Mouse (Mus musculus) forelimb bud, embryonic 11.5 days (tissue): ENCODE data around the gene Stra8.

Experiments
- DNase-seq: peaks from one replicate; pipeline ENCODE4 v3.0.0-alpha.2; 2012; ENCODE audit warnings: low read depth, low spot score

The Stra8 gene

DNA sequence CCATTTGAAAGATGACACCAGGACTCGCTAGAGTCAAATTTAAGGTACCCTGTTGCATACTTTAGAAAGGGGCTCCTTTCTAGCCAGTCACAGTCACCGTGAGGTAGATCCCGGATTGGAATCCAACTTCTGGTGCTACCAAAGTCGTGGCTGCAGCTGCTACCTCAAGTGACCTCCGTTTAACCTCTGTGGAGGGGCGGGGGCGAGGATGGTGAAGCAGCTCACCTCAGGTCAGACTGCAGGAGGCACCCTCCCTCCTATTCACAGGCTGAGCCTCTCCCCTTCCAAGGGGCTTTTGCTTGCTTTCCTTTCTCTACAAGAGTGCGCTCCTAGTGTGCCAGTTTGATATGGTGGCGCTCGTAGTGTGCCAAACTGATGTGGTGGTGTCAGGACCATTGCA, at the start of gene Stra8:
TSS of gene Stra8 (plus strand) at position 208 of the 400 bp plus-strand sequence.
- DNase-seq, result no peak

DNA sequence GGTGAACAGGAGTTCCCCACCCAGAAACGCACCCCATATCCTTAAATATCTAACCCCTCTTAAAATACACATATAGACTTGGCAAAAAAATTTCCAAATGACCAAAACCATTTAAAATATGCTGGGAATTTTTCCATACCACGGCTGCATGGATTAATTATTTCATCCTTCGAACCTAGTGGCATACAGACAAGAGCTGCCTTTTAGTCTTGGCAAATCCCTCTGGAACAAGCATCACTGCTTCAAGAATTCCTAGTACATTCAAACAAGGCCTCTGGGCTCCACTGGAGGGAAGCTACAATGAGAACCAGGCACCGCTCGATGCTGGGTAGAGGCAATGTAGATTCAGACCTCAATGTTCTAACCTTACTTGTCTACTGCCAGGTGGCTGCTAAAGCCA, 49.2 kb upstream of the Stra8 start:
- DNase-seq, result no peak

DNA sequence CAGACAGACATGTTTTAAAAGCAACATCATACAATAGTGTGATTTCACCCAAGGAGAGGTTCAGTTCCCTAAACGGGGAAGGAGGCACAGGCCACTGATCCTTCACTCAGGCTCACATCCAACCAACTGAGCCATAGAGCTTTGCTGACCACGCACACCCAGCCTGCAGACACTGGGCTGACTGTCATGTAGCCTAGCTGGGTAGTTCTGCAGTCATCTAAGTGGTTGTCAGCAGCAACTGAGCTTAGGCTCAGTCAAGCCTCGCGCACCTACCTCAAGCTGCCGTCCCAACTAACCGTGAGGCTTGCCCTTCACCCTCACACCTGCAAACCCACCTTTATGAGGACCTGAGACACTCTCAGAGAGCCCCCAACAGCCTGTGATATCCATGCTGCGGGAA, 48.0 kb upstream of the Stra8 start:
- DNase-seq, result no peak

DNA sequence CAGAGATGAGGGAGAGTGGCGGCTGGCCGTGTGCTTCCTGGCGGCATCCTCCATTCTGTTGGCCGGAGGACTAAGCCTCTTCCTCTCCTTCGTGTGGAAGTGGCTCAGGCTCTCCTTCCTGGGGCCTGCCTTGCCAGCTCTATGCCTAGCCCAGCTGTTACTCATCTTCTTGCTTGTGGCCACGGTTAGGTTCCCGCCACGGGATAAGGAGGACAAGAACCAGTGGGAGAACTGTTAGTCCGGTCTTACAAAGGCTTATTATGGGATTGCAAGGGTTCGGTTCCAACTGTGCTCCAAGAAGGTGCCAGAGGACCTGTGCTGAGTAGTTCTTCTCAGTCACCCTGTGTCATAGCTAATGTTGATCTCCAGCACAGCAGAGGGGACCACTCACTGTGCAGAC, 47.1 kb upstream of the Stra8 start:
- DNase-seq, result no peak

DNA sequence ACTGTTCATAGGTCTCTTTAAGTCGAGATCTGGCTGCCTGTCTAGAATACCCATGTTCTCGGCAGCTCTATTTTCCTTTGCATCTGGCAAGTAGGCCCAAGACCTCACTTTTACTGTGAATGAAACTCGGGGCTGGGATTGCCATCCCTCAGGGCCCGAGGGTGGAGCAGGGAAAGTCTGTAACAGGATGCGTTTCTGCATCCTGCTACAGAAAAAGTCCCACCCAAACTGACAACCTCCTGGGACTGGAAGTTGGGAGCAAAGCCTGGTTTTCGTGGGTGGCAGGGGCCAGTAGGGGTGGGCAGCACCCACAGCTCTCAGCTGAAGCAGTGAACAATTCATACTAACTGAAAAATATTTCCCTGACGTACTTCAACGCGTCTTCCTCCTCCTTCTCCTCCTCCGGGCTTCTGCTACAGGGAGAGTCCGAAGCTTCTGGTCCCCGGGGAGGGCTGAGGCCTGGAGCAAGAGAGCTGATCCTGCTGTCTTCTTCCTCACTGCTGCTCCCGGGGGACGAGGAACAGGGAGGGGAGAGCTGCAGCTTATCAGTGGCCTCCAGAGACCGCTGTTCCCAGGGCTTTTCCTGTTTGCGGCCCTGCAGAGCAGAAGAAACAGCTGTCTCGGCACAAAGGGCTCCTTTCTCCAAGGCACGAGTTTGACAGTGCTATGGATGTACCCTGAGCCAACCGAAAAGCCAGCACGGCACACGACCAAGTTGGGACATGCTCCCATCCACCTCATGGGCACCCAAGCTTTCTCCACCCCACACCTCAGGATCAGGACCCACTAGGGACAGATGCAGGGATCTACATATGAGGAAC, 45.7 kb upstream of the Stra8 start:
- no peak for DNase-seq

DNA sequence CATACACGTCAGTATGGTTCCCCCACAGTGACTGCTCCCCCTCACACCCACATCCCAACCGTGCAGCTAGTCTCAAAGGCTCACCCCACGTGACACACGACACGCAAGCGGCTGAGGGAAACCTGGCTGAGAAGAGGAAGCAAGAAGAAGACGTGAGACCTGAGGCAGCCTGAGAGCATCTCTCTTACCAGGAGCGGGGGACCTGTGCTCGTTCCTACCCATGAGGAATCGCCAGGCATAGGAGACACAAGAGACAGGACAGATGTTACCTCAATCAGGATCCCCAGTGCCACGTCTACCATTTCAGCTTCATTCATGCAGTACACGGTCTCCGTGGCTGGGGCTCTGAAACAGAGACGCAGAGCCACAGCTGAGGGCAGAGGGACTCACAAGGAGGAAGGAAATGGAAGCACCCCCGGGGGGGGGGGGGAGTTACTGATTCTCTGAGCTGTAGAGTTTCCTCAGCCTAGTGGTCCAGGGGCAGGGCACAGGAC, 44.6 kb upstream of the Stra8 start:
- DNase-seq, result no peak

DNA sequence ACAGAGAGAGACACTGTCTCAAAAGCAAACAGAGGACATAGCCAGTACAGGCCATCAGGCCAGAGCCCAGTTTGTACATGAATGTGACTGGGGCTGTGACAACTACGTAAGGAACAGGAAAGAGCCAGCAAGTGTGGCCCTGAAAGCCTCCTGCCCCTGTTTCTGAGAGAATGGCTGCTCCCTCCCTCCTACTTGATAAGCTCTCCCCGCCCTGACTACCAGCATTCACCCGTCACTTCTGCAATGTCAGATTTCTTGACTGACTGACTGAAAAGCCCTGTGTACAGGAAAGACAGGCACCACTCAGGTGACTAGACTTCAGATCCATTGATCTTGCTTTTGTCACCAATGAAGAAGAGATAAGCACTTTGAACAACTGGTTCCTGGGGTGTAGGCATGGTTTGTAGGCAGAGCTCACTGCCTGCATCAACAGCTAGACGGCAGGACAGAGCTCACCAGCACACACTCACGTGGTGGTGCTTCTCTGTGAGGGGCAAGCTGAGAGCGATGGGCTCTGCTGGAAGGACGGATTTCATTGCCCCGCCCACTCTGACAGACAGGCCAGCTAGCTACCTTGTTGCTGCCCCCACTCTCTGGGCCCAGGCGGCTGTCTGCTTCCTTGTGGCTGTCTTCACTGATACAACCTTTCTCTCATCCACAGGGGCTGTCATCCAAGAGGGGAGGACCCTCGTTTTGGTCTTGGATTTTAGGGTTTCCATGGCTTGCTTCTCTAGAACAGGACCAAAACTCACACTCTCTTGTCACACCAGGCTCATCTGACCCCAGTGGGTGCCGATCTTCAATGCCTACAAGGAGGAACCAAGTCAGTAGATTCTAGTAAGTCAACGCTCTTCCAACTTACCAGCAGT, 43.8 kb upstream of the Stra8 start:
- no peak for DNase-seq

DNA sequence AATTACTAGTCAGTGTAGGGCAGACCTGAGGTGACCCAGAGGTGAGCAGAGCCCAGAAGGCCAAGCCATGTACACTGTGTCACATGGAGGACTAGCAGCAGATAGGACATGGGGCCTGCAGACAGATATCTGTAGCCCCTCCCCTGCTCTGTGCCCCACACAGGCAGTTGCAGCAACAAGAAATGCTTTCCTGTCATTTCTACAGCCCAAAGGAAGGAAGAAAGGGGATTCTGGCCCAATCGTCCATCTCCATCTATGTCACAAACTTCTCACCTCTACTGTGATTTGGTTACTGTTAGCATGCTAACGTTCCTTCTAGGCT, 43.2 kb upstream of the Stra8 start:
- DNase-seq, result no peak

DNA sequence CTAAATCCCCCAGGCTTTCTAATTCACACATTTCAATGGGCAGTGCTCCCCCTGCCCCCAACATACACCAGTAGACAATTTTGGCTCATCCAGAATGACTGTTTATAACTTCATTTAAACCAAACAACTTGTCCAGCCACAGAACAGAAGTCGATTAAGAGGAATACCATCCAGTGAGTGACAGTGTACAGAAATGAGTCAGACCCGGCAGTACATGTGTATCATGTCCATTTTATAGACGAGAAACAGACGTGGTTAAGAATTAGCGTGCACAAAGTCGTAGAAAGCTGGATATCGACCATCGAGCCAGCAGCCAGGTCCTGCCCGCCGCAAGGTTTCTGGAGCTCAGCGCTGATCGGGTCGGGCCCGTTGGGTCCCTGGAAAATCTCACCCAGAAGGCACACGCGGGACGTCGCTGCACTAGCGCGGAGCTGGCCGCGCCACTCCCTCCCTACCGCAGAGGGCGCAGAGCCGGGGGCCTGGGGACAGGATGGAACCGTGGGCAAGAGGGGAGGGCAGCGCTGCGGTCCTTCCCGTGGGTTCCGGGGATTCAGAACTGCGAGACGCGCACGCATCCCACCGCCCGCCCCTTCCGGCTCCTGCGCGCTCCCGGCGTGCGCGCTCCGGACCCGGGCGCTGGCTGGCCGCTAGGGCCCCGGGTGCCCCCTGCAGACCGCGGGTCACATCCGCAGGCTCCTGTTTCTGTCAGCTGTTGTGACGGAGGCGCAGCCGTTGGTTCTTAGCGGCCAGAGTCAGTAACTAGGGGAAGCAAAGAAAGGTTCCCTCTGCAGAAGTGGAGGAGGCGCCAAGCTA, 42.2 kb upstream of the Stra8 start, which contains the start of gene Cyren:
TSS of gene Cyren (minus strand) at position 552 of the 813 bp plus-strand sequence.
- DNase-seq, result peak; percentile 93

DNA sequence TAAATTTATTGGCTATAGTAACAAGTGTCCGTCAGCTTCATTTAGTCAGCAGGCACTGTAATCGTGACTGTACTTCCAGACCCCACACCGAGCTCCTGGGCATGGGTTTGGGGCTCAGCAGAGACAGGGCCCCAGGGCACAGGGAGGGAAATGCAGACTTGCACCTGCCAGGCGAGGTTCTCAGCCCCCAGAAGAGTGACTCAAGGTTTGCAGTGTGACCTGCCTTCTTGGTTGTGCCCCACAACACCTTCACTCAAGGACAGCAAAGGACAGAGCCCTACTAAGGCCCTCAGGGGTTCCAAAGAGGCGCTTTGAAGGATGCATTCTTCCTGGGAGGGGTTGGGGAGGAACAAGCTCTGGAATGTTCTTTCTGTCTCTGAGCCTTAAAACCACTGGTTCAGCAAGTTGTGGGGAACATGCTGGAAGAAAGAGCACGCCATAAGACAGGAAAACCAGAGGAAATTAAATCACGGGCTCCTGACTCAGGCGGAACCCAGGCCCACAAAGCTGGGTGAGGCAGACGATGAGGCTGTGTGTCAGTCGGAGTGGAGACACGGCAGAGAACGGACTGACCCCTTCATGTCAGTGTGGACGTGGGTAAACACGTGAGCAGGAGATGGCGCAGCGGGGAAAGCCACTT, 40.7 kb upstream of the Stra8 start:
- no peak for DNase-seq

DNA sequence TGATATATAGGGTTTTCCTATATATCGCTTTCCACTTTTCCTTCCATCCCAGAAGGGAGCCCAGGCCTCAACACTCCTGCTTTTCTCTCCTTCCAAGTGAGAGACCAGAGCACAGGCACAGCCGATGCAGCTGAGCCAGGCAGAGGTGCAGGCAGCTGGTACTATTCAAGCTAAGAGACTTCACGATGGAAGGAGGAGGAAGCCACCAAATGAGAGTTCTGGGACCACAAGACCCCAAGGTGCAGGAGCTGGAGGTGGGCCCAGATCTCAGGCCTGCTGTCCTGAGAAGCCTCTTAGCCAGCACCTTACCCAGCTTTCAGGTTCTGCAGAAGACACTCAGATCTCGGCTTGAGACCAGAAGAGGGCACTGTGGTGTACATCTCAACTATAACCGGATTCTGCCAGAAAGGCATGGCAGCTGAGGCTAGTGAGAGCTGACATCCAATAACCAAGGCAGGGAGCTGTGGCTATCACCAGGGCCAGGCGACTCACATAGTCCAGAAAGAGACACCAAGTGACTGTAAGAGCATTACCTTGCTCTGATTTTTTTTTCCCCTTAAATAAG, 40.0 kb upstream of the Stra8 start:
- no peak for DNase-seq

DNA sequence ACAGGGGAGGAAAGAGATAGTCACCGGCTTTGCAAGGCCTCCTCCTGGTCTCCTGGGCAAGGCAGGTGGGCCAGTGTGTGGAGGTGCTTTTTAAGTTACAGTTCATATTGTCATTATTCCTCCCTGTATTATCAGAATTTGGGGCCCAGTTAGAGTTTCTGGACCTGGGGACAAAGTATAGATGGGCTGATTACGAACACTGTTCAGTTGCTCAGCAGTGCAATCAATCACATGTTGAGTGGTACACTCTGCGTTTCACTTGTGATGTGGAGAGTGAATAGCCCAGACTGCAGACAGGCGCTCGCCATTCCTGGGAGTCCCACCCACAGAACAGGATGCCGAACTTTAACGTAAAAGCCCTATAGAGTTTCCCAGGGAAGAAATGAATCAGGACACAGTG, 35.2 kb upstream of the Stra8 start:
- no peak for DNase-seq

DNA sequence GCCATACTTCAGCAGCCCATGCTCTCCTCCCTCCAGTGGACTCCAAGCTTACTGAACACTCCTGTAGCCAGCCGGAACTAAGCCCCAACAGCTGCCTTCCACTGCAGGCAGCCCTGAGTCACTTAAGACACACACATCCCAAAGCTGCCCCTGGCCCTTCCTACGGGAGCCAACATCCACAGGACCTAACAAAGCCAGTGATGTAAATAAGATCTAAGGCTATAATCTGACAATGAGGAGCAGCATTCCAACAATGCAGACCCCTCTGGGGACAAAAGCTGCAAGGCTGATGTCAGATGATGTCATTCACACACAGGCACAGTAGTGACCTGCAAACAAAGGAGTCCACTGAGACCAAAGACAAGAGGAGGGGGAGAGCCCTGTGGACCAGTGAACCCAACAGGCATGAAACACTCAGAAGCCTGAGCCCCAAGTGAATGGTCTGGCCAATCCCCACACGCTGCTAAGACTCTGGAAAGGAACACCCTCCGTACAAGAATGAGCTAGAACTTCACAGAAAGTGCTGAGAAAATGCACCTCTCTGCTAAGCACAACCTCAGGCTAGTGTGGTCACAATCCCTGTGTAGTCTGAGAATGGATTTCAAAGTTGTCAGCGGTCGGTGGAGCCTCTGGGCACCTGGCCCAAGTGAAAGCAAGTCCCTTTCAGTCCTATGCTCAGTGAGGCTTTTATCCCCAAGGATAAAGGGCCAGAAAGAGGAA, 32.7 kb upstream of the Stra8 start:
- DNase-seq, result no peak

DNA sequence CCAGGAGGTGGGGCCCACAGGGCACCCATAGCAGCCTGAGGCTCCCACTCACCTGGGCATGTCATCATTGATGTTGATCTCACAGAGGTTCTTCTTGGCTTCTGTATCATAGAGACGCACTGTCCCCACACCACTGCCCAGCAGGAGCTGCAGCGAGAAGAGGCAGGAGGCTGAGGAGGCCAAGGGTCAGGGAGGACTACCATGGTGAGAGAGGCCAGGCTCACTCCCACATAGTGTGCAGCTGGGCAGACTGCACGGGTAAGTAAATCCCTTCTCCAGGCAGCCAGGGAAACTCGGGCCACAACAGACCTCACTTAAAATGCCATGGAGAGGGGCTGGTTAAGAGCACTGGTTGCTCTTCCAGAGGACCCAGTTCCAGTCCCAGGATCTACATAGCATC, 30.8 kb upstream of the Stra8 start:
- DNase-seq, result no peak

DNA sequence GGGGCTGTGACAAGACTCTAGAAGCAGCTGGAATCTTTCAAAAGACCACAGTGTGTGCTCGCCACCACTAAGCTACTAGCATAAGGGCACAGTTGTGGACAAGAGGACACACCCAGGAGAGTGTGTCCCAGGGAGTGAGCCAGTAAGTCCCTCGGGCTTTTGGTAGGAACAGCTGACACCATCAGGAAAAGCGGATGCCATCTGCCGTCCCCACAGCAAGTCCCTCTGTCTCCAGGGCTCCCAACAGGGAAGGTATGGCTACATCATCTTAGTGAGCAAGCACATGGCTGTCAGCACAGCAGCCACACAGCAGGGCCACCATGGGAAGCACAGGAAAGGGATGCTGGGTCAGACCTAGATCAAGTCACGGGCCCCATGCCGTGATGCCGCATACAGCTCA, 24.4 kb upstream of the Stra8 start:
- DNase-seq, result no peak

DNA sequence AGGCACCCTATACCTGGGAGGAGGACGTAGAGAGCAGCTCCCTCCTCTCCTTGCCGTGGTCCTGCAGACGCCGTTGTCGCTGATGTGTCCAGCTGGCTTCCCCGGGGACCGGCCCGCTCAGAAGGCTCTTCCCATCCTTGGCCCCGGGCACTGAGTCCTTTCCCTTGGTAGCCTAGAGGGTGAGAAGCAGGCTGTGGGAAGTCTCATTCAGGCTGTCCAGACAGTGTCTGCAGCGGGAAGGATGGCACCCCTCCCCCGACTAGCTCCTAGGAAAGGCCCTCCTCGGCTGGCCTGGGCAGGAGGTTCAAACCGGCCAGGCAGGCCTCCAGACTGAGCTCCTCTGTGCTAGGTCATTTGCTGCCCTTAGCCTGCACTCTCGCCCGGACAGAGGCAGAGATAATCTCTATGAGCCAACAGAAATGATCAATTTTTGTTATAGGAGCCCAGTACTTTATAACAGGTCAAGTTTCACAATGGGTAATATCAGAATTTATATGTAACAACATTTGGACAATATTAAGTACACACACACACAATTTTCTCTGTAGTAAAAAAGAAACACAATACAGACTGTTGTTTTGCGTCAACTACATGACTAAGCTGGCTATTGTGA, 23.7 kb upstream of the Stra8 start:
- no peak for DNase-seq

DNA sequence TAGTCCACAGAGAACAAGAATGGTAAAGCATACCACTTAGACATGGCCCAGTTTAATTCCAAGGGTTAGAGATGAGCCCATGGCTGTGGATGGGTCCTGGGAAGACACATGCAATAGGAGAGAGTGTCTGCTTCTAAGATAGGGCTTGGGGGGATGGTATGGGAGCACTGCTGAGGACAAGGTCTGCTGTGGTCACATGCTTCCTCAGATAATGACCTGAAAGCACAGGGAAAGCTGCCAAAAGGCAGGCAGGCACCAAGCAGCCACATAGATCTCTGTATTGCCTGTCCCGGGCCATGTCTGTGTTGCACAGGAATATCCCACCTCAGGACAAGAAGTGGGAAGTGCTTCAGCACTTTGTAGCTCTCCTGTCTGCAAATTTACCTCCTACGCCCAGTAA, 20.8 kb upstream of the Stra8 start:
- DNase-seq, result no peak

DNA sequence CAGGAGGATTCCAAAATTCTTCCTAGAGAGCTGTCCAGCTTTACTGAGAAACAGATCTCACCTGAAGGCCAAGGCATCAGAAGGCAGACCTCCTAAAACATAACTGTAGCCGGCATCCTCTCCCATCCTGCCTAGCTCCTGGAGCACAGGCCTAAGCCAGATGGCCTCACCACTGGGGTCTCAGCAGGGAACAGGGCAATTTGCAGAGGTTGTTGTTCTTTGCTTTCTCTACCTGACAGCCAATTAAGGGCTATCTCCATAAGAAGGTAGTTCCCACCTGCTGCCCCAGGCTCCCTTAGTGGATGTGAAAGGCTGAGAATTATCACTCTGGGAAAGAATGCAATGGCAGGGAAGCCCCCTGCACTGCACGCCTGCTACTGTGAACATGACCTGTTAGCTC, 19.0 kb upstream of the Stra8 start:
- DNase-seq, result no peak

DNA sequence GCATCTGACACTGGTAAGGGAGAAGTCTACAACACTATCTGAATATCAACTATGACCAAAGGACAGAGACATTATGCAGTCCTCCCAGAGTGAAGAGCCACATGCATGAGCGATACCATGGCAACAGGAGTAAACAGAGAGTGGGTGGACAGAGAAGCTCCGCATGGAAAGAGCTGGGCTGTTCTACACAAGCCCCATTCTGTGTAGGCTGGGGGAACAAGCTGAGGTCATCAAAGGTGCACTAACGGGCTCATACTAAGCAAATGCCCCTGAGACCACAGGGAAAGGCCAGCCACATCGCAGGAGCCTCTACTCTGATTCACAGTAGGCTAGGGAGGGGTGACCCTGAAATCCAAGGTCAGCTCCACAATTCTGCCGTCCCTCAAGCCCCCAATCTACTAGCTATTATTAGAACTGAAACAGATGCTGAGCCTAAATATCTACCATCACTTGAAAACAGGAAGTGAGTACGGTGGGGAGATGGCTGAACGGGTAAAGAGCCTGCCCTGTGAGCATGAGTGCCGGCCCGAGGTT, 18.0 kb upstream of the Stra8 start:
- no peak for DNase-seq

DNA sequence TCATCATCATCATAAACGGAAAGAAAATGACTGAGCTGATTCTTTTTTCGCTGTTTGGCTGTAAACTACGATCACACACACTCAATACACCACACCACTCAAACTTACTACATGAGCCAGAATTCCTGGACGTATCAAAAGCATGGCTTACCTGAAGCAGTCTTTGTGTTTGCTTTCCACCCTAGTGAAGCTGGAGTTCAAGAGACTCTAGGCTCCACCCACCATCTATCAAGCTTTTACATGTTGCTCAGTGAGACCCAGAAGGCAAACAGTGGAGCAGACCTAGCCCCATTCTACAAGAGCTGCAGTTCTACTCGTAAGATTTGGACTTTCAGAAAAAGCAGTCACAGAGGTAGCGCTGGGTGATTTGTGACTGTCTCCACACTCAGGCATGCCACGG, 17.4 kb upstream of the Stra8 start:
- DNase-seq, result no peak
